Mouse (Mus musculus): ENCODE results near the gene Pknox2. TPM values are rescaled to one million over a fixed set of nuclear protein-coding genes. Genes with fewer than 3 reads are reported as not detected.

The Pknox2 gene
- polyA plus RNA-seq, 1 experiment, result 83.7 TPM

DNA sequence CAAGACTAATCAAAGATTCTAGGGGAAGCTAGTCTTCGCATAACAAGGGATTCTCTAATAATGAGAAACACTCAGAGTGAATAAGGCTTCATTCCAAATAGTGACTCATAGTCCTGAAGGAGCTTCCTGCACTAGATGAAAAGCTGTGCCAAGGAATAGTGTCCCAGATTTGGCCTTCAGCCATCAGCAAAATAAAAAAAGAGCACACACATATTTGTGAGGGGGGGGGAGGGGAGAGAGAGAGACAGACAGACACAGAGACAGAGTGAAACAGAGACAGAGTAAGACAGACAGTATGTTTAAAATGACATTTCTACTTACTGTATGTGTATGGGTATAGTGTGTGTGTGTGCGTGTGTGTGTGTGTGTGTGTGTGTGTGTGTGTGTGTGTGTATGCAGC is 61.8 kb downstream of the Pknox2 start:
- Histone ChIP-seq H3K27me3 (ENCODE audit: control insufficient read depth, insufficient read depth, low read length) (no peaks in the 10 kb centered on the region), H3K27ac (ENCODE audit: control insufficient read depth, insufficient read depth, low read depth, low read length) (no peak overlapping the region), H3K4me3 (ENCODE audit: control insufficient read depth, low read depth, low read length) (no peak overlapping the region), H3K4me1 (ENCODE audit: control insufficient read depth, insufficient read depth, low read length) (peaks cover 9% of the 10 kb centered on the region), H3K36me3 (ENCODE audit: control insufficient read depth, insufficient read depth, low read length) (no peaks in the 10 kb centered on the region)
- TF ChIP-seq CTCF (IDR thresholded peaks at IDR 0.05; ENCODE audit: control insufficient read depth, insufficient read depth, insufficient replicate concordance, low read depth, low read length) (no peak), POLR2A (IDR thresholded peaks at IDR 0.05; ENCODE audit: control insufficient read depth, low read depth, low read length) (no peak)

- Histone ChIP-seq H3K36me3 (ENCODE audit: control insufficient read depth, insufficient read depth, low read length) (no peaks in the 10 kb centered on the region), H3K27ac (ENCODE audit: control insufficient read depth, insufficient read depth, low read depth, low read length) (no peak overlapping the region), H3K4me3 (ENCODE audit: control insufficient read depth, low read depth, low read length) (no peak overlapping the region), H3K27me3 (ENCODE audit: control insufficient read depth, insufficient read depth, low read length) (no peaks in the 10 kb centered on the region), H3K4me1 (ENCODE audit: control insufficient read depth, insufficient read depth, low read length) (peaks cover 11% of the 10 kb centered on the region)
- no peak for TF ChIP-seq POLR2A (IDR thresholded peaks at IDR 0.05; ENCODE audit: control insufficient read depth, low read depth, low read length)
- TF ChIP-seq CTCF (IDR thresholded peaks at IDR 0.05; ENCODE audit: control insufficient read depth, insufficient read depth, insufficient replicate concordance, low read depth, low read length), result no peak
These were observed 65.0 kb downstream of the Pknox2 start for GRCm38 (mm10) chr9:37082246-37082645.

GRCm38 (mm10) chr9:37080309-37080708 is 66.9 kb downstream of the Pknox2 start:
- Histone ChIP-seq H3K4me3 (ENCODE audit: control insufficient read depth, low read depth, low read length) (no peak overlapping the region), H3K27ac (ENCODE audit: control insufficient read depth, insufficient read depth, low read depth, low read length) (no peak overlapping the region), H3K36me3 (ENCODE audit: control insufficient read depth, insufficient read depth, low read length) (no peaks in the 10 kb centered on the region), H3K4me1 (ENCODE audit: control insufficient read depth, insufficient read depth, low read length) (peaks cover 13% of the 10 kb centered on the region), H3K27me3 (ENCODE audit: control insufficient read depth, insufficient read depth, low read length) (no peaks in the 10 kb centered on the region)
- TF ChIP-seq POLR2A (IDR thresholded peaks at IDR 0.05; ENCODE audit: control insufficient read depth, low read depth, low read length) (no peak), CTCF (IDR thresholded peaks at IDR 0.05; ENCODE audit: control insufficient read depth, insufficient read depth, insufficient replicate concordance, low read depth, low read length) (no peak)

GRCm38 (mm10) chr9:37077063-37077418 is 70.2 kb downstream of the Pknox2 start:
- peaks cover 10% of the 10 kb centered on the region for H3K4me1 ChIP-seq (ENCODE audit: control insufficient read depth, insufficient read depth, low read length)
- no peaks in the 10 kb centered on the region for H3K27me3 ChIP-seq (ENCODE audit: control insufficient read depth, insufficient read depth, low read length)
- no peak overlapping the region for H3K27ac ChIP-seq (ENCODE audit: control insufficient read depth, insufficient read depth, low read depth, low read length)
- H3K36me3 ChIP-seq (ENCODE audit: control insufficient read depth, insufficient read depth, low read length), result no peaks in the 10 kb centered on the region
- no peak overlapping the region for H3K4me3 ChIP-seq (ENCODE audit: control insufficient read depth, low read depth, low read length)
- TF ChIP-seq CTCF (IDR thresholded peaks at IDR 0.05; ENCODE audit: control insufficient read depth, insufficient read depth, insufficient replicate concordance, low read depth, low read length) (no peak), POLR2A (IDR thresholded peaks at IDR 0.05; ENCODE audit: control insufficient read depth, low read depth, low read length) (no peak)

DNA sequence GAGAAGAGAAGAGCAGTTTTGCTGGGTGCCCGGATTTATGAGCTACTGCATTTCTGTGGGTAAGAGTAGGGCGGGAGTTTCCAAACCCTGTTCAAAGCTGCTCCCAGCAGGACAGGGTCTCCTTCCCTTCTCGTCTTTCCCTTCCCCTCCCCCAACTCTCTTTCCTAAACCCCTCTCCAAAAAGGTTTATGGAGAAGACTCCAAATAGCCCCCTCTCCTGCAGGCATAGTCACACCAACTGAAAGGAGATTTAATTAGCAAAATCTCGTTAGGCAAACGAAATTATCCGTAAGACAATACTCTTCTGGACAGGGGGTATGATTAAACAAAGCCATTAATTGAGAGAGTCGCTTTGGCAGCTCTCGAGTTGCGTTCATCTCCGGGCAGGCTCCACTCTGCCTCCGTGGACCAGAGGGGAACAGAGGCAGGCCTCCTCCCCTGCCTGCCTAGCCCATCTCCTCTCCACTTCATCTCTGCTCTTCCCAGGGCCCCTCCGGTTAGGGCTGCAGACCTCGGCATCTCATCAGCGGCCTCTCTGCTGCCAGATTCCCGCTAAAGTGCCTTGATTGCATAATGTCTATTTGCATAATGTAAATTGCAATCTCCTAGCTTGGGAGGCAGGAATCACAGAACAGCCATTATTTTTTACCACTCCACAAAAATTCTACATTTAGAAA is 70.7 kb downstream of the Pknox2 start:
- Histone ChIP-seq H3K27ac (ENCODE audit: control insufficient read depth, insufficient read depth, low read depth, low read length) (no peak overlapping the region), H3K36me3 (ENCODE audit: control insufficient read depth, insufficient read depth, low read length) (no peaks in the 10 kb centered on the region), H3K4me1 (ENCODE audit: control insufficient read depth, insufficient read depth, low read length) (peaks cover 5% of the 10 kb centered on the region; the same call in 1 of the 2 replicates), H3K4me3 (ENCODE audit: control insufficient read depth, low read depth, low read length) (no peak overlapping the region), H3K27me3 (ENCODE audit: control insufficient read depth, insufficient read depth, low read length) (no peaks in the 10 kb centered on the region)
- TF ChIP-seq POLR2A (IDR thresholded peaks at IDR 0.05; ENCODE audit: control insufficient read depth, low read depth, low read length), result no peak
- TF ChIP-seq CTCF (IDR thresholded peaks at IDR 0.05; ENCODE audit: control insufficient read depth, insufficient read depth, insufficient replicate concordance, low read depth, low read length), result no peak

GRCm38 (mm10) chr9:37075903-37076302 is 71.3 kb downstream of the Pknox2 start:
- Histone ChIP-seq H3K4me3 (ENCODE audit: control insufficient read depth, low read depth, low read length) (no peak overlapping the region), H3K27ac (ENCODE audit: control insufficient read depth, insufficient read depth, low read depth, low read length) (no peak overlapping the region), H3K4me1 (ENCODE audit: control insufficient read depth, insufficient read depth, low read length) (peaks cover 5% of the 10 kb centered on the region; the same call in 1 of the 2 replicates), H3K36me3 (ENCODE audit: control insufficient read depth, insufficient read depth, low read length) (no peaks in the 10 kb centered on the region), H3K27me3 (ENCODE audit: control insufficient read depth, insufficient read depth, low read length) (no peaks in the 10 kb centered on the region)
- TF ChIP-seq CTCF (IDR thresholded peaks at IDR 0.05; ENCODE audit: control insufficient read depth, insufficient read depth, insufficient replicate concordance, low read depth, low read length), result no peak
- no peak for TF ChIP-seq POLR2A (IDR thresholded peaks at IDR 0.05; ENCODE audit: control insufficient read depth, low read depth, low read length)

- Histone ChIP-seq H3K27ac (ENCODE audit: control insufficient read depth, insufficient read depth, low read depth, low read length) (no peak overlapping the region), H3K4me1 (ENCODE audit: control insufficient read depth, insufficient read depth, low read length) (no peaks in the 10 kb centered on the region), H3K4me3 (ENCODE audit: control insufficient read depth, low read depth, low read length) (no peak overlapping the region), H3K36me3 (ENCODE audit: control insufficient read depth, insufficient read depth, low read length) (no peaks in the 10 kb centered on the region), H3K27me3 (ENCODE audit: control insufficient read depth, insufficient read depth, low read length) (no peaks in the 10 kb centered on the region)
- TF ChIP-seq CTCF (IDR thresholded peaks at IDR 0.05; ENCODE audit: control insufficient read depth, insufficient read depth, insufficient replicate concordance, low read depth, low read length) (no peak), POLR2A (IDR thresholded peaks at IDR 0.05; ENCODE audit: control insufficient read depth, low read depth, low read length) (no peak)
These were observed 77.6 kb downstream of the Pknox2 start for GRCm38 (mm10) chr9:37069391-37070312.
